Mouse (Mus musculus): ENCODE measurements at regions not wholly inside any gene's neighbourhood (a gene's known extent, or its start where the extent isn't known, plus 50 kb on each side); places are given as distances from the start of the nearest gene placed in this dataset.

GRCm38 (mm10) chr12:56240206-56240605, 105.5 kb downstream of the Mbip start:
- H3K27me3 ChIP-seq (replicated peaks): no peaks in the 10 kb centered on the region
- no peak for DNase-seq (ENCODE audit: extremely low read depth)
- H3K9ac ChIP-seq (ENCODE audit: insufficient read depth, low read depth): no peak overlapping the region
- H3K27ac ChIP-seq (ENCODE audit: insufficient read depth, low read depth): no peak overlapping the region
- TF ChIP-seq ZKSCAN1 (IDR thresholded peaks at IDR 0.05; ENCODE audit: borderline replicate concordance, low read depth, low read length): no peak
- H3K9me3 ChIP-seq (replicated peaks; ENCODE audit: low read length): no peaks in the 10 kb centered on the region
- H3K36me3 ChIP-seq (replicated peaks in 1 of 2; ENCODE audit: control insufficient read depth in 1 of 2, insufficient read depth in 1 of 2, low read length in 1 of 2): no peaks in the 10 kb centered on the region
- peaks cover 3 to 7% of the 10 kb centered on the region in 2 experiments; a peak in 2 of 4 replicates for H3K4me1 ChIP-seq (ENCODE audit: control insufficient read depth in 1 of 2, insufficient read depth in 2 of 2)
- no peak overlapping the region for H3K4me3 ChIP-seq (replicated peaks in 1 of 3; ENCODE audit: low read depth in 2 of 3, low read length in 2 of 3, poor library complexity in 1 of 3)
- no peaks in the 10 kb centered on the region for H3K79me2 ChIP-seq (replicated peaks; ENCODE audit: control insufficient read depth, extremely low read depth, insufficient read depth, poor library complexity, severe bottlenecking)
- dilution Hi-C loops (cut with MboI; ENCODE audit: extremely low pct_ligation_motif_present, extremely low pct_unique_long_range_greater_than_20kb, low sequenced_read_pairs) (no loop called here), in situ Hi-C loops (cut with MboI; ENCODE audit: low pct_ligation_motif_present, low pct_unique_long_range_greater_than_20kb, low sequenced_read_pairs) (loop anchor here (5.0 to 10.0 kb wide), 2 partner anchors 162 to 285 kb away; no protein-coding TSS in a partner anchor)
- no peak overlapping the region; the same call in 1 of the 2 replicates for H3K4me2 ChIP-seq (ENCODE audit: insufficient read depth, low read depth, poor library complexity, severe bottlenecking)

GRCm38 (mm10) chr12:56234571-56234970, 111.1 kb downstream of the Mbip start:
- H3K79me2 ChIP-seq (replicated peaks; ENCODE audit: control insufficient read depth, extremely low read depth, insufficient read depth, poor library complexity, severe bottlenecking): no peaks in the 10 kb centered on the region
- DNase-seq (ENCODE audit: extremely low read depth): no peak
- H3K27me3 ChIP-seq (replicated peaks): no peaks in the 10 kb centered on the region
- H3K9me3 ChIP-seq (replicated peaks; ENCODE audit: low read length): no peaks in the 10 kb centered on the region
- dilution Hi-C loops (cut with MboI; ENCODE audit: extremely low pct_ligation_motif_present, extremely low pct_unique_long_range_greater_than_20kb, low sequenced_read_pairs) (no loop called here), in situ Hi-C loops (cut with MboI; ENCODE audit: low pct_ligation_motif_present, low pct_unique_long_range_greater_than_20kb, low sequenced_read_pairs) (no loop called here)
- no peaks in the 10 kb centered on the region for H3K4me1 ChIP-seq (ENCODE audit: control insufficient read depth in 1 of 2, insufficient read depth in 2 of 2)
- no peak overlapping the region for H3K9ac ChIP-seq (ENCODE audit: insufficient read depth, low read depth)
- TF ChIP-seq MAZ (IDR thresholded peaks at IDR 0.05; ENCODE audit: low read depth, low read length) (no peak), MAFK (IDR thresholded peaks at IDR 0.05; ENCODE audit: insufficient replicate concordance, low read length) (no peak), RCOR1 (conservative IDR thresholded peaks at IDR 0.05; ENCODE audit: low read depth, low read length) (no peak), MAX (IDR thresholded peaks at IDR 0.05; ENCODE audit: low read length) (no peak), ZC3H11A (IDR thresholded peaks at IDR 0.05; ENCODE audit: low read depth, low read length) (no peak), SMC3 (IDR thresholded peaks at IDR 0.05; ENCODE audit: low read depth, low read length) (no peak), SIN3A (IDR thresholded peaks at IDR 0.05; ENCODE audit: low read length) (no peak)
- H3K36me3 ChIP-seq (replicated peaks in 1 of 2; ENCODE audit: control insufficient read depth in 1 of 2, insufficient read depth in 1 of 2, low read length in 1 of 2): no peaks in the 10 kb centered on the region
- H3K4me3 ChIP-seq (replicated peaks in 1 of 3; ENCODE audit: low read depth in 2 of 3, low read length in 2 of 3, poor library complexity in 1 of 3): no peak overlapping the region
- H3K27ac ChIP-seq (ENCODE audit: insufficient read depth, low read depth): no peak overlapping the region
- H3K4me2 ChIP-seq (ENCODE audit: insufficient read depth, low read depth, poor library complexity, severe bottlenecking): no peak overlapping the region

GRCm38 (mm10) chr12:56233209-56233608, 112.5 kb downstream of the Mbip start:
- Histone ChIP-seq H3K4me2 (ENCODE audit: insufficient read depth, low read depth, poor library complexity, severe bottlenecking) (no peak overlapping the region), H3K79me2 (replicated peaks; ENCODE audit: control insufficient read depth, extremely low read depth, insufficient read depth, poor library complexity, severe bottlenecking) (no peaks in the 10 kb centered on the region), H3K27me3 (replicated peaks) (no peaks in the 10 kb centered on the region), H3K9me3 (replicated peaks; ENCODE audit: low read length) (no peaks in the 10 kb centered on the region), H3K27ac (ENCODE audit: insufficient read depth, low read depth) (no peak overlapping the region), H3K4me1 (ENCODE audit: control insufficient read depth in 1 of 2, insufficient read depth in 2 of 2) (no peaks in the 10 kb centered on the region), H3K36me3 (replicated peaks in 1 of 2; ENCODE audit: control insufficient read depth in 1 of 2, insufficient read depth in 1 of 2, low read length in 1 of 2) (no peaks in the 10 kb centered on the region), H3K4me3 (replicated peaks in 1 of 3; ENCODE audit: low read depth in 2 of 3, low read length in 2 of 3, poor library complexity in 1 of 3) (no peak overlapping the region), H3K9ac (ENCODE audit: insufficient read depth, low read depth) (no peak overlapping the region)
- in situ Hi-C loops (cut with MboI; ENCODE audit: low pct_ligation_motif_present, low pct_unique_long_range_greater_than_20kb, low sequenced_read_pairs): no loop called here
- TF ChIP-seq EP300 (IDR thresholded peaks at IDR 0.05; ENCODE audit: low read length) (no peak), IRF4 (IDR thresholded peaks at IDR 0.05; ENCODE audit: low read depth, low read length) (no peak), USF2 (conservative IDR thresholded peaks at IDR 0.05; ENCODE audit: low read depth, low read length) (no peak), RCOR1 (conservative IDR thresholded peaks at IDR 0.05; ENCODE audit: low read depth, low read length) (no peak), MEF2A (IDR thresholded peaks at IDR 0.05; ENCODE audit: borderline replicate concordance, low read depth, low read length) (no peak), ZMIZ1 (IDR thresholded peaks at IDR 0.05; ENCODE audit: low read depth, low read length) (no peak), ZNF384 (IDR thresholded peaks at IDR 0.05; ENCODE audit: low read depth, low read length) (no peak), CHD1 (IDR thresholded peaks at IDR 0.05; ENCODE audit: low read depth, low read length) (no peak), JUN (IDR thresholded peaks at IDR 0.05; ENCODE audit: insufficient read depth, low read depth, low read length) (no peak), NRF1 (IDR thresholded peaks at IDR 0.05; ENCODE audit: low read depth, low read length) (no peak), HCFC1 (IDR thresholded peaks at IDR 0.05; ENCODE audit: low read depth, low read length) (no peak), TBP (conservative IDR thresholded peaks at IDR 0.05; ENCODE audit: low read depth, low read length) (no peak), POLR2AphosphoS2 (IDR thresholded peaks at IDR 0.05; ENCODE audit: low read depth, low read length) (no peak), SMC3 (IDR thresholded peaks at IDR 0.05; ENCODE audit: low read depth, low read length) (no peak), POLR2A (IDR thresholded peaks at IDR 0.05; ENCODE audit: low read depth, low read length) (no peak), PAX5 (IDR thresholded peaks at IDR 0.05; ENCODE audit: low read length) (no peak), ZKSCAN1 (IDR thresholded peaks at IDR 0.05; ENCODE audit: borderline replicate concordance, low read depth, low read length) (no peak), JUND (conservative IDR thresholded peaks at IDR 0.05; ENCODE audit: low read depth, low read length) (no peak), KAT2A (IDR thresholded peaks at IDR 0.05; ENCODE audit: insufficient replicate concordance, low read length) (no peak), ETS1 (conservative IDR thresholded peaks at IDR 0.05; ENCODE audit: low read depth, low read length) (no peak)
- DNase-seq (ENCODE audit: extremely low read depth): no peak
- dilution Hi-C loops (cut with MboI; ENCODE audit: extremely low pct_ligation_motif_present, extremely low pct_unique_long_range_greater_than_20kb, low sequenced_read_pairs): no loop called here

Measured in CH12.LX (cell line).